Mouse (Mus musculus) G1E (cell line): ENCODE measurements around the gene Tbc1d2. TPM values are rescaled to one million over a fixed set of nuclear protein-coding genes. Genes with fewer than 3 reads are reported as not detected.
A peak's percentile ranks its signal among the peaks of the same experiment; 100 is the strongest.

Experiments used
- ATAC-seq: 2 replicates; pipeline ENCODE4 v1.8.0; 2016; ENCODE audit warnings: mild to moderate bottlenecking; ENCODE audit not compliant: insufficient number of reproducible peaks, poor library complexity, low FRiP score, severe bottlenecking; ENCODE audit errors: extremely low read depth
- DNase-seq: peaks from one replicate; pipeline ENCODE4 v3.0.0; 2012; ENCODE audit warnings: low spot score
- H3K27me3 ChIP-seq: 2 replicates; pipeline ENCODE4 v1.6.1; 2012; ENCODE audit warnings: mild to moderate bottlenecking, low read length, inconsistent platforms; ENCODE audit not compliant: insufficient read depth
- H3K36me3 ChIP-seq: replicated peaks from 2 replicates; pipeline ENCODE3; 2012; ENCODE audit warnings: mild to moderate bottlenecking, inconsistent platforms
- H3K4me1 ChIP-seq: 2 replicates; pipeline ENCODE4 v1.6.1; 2012; ENCODE audit warnings: low read depth, low read length, inconsistent platforms, mixed read lengths; ENCODE audit not compliant: insufficient read depth
- H3K4me3 ChIP-seq: 2 replicates; pipeline ENCODE4 v1.5.1; 2012; ENCODE audit warnings: low read depth, mild to moderate bottlenecking, inconsistent platforms, low read length, moderate library complexity, mixed read lengths
- H3K9me3 ChIP-seq: replicated peaks from 2 replicates; pipeline ENCODE4 v1.6.1; 2012; ENCODE audit warnings: inconsistent platforms
- CTCF ChIP-seq: IDR thresholded peaks from 2 replicates; pipeline ENCODE4 v1.5.1; 2012; ENCODE audit warnings: low read depth, low read length, inconsistent platforms, mixed read lengths
- GATA1 ChIP-seq: IDR thresholded peaks from 2 replicates; pipeline ENCODE4 v1.6.1; 2012; ENCODE audit warnings: borderline replicate concordance, low read length, inconsistent platforms, mixed read lengths
- GATA2 ChIP-seq: IDR thresholded peaks from 2 replicates; pipeline ENCODE4 v1.6.1; 2012; ENCODE audit warnings: low read depth, low read length, inconsistent platforms, borderline replicate concordance
- POLR2AphosphoS5 ChIP-seq: IDR thresholded peaks from 2 replicates; pipeline ENCODE4 v1.6.1; 2012; ENCODE audit warnings: low read depth, low read length, inconsistent platforms; ENCODE audit not compliant: insufficient replicate concordance
- TAL1 ChIP-seq: conservative IDR thresholded peaks from 2 replicates; pipeline ENCODE4 v1.6.1; 2012; ENCODE audit warnings: low read depth, low read length, inconsistent platforms, mixed read lengths
- polyA plus RNA-seq: library from polyadenylated mRNA; stranded (reverse); fragments of >175 nt; gene quantifications from 2 replicates; pipeline ENCODE4 v1.2.3, GENCODE M21; 2012
- total RNA-seq, 2 experiments: library from RNA; stranded (forward) in 1 of 2; stranded (reverse) in 1 of 2; fragments of 200-1000 nt in 1 of 2; fragments of >200 nt in 1 of 2; fragmentation: Nextera tagmentation in 1 of 2; gene quantifications; 2 replicates each; pipeline ENCODE4 v1.2.3; 2014 to 2017

Gene Tbc1d2
- total and polyA plus RNA-seq, 3 experiments, result 0.16 TPM; not detected in 2

DNA sequence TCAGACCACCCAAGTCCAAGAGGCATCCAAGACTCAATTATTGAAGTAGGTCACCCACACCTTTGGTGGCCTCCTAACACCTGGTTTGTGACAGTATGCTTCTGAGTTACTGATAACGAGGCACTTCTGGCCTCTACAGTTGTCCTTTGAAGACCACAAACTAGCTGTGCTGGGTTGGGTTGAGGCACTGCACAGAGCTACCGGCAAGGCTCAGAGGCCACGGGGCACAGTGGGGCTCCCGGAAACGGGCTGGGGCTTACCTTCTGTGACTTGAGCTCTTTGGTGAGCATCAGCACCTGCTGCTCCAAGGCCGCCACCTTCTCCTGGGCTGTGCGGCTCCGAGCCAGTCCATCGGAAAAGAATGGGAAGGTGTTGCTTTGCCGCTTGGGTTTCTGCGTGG lies 21.9 kb downstream of the Tbc1d2 start:
- no peak for ATAC-seq
- TF ChIP-seq GATA2 (no peak), TAL1 (no peak), GATA1 (no peak), CTCF (no peak), POLR2AphosphoS5 (no peak)
- Histone ChIP-seq H3K36me3 (no peaks in the 10 kb centered on the region), H3K27me3 (peaks cover 62% of the 10 kb centered on the region), H3K9me3 (no peaks in the 10 kb centered on the region), H3K4me1 (no peaks in the 10 kb centered on the region), H3K4me3 (no peak overlapping the region)
- DNase-seq, result no peak

DNA sequence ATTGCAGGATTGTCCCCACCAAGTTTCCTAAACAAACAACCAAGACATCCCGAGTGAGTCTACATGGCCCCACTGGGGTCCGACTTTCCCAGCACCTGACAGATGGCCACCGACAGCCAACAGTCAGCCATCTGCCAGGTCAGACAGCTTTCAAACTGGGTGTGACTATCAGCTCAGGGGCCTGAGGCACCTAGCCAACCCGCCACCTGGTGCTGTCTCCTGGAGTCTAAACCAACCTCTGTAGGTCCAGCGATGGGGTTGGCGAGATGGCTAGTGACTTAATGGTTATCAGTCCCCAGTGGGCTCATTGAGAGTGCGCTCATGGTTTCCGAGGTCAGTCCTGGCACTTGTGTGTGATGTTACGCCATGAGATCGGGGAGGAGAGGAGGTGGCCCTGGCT lies 24.9 kb downstream of the Tbc1d2 start:
- H3K9me3 ChIP-seq, result no peaks in the 10 kb centered on the region
- H3K27me3 ChIP-seq, result peaks cover 58% of the 10 kb centered on the region
- H3K4me1 ChIP-seq, result no peaks in the 10 kb centered on the region
- DNase-seq, result no peak
- H3K4me3 ChIP-seq, result no peak overlapping the region
- no peak for TF ChIP-seq GATA2
- TF ChIP-seq TAL1, result no peak
- TF ChIP-seq GATA1, result no peak
- no peak for TF ChIP-seq CTCF
- no peak for TF ChIP-seq POLR2AphosphoS5
- no peaks in the 10 kb centered on the region for H3K36me3 ChIP-seq
- ATAC-seq, result no peak

DNA sequence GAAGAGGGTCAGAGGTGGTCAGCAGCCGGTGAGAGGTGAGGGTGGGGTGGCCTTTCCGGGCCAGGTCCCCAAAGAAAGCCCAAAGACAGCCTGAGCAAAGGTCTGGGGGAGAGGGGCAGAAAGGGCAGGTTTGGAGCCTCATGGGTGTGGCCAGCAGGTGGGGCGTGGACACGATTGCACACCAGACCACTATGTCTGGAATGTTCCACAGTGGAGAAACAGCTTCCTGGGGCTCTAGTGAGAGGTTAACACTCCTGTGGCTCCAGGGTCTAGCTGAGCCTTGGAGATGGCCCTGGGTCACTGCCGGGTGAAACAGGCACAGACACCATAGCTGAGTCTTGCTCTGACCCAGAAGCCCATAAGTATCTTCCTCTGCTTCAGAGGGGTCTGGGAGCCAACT lies 27.0 kb downstream of the Tbc1d2 start:
- ATAC-seq, result no peak
- DNase-seq, result no peak
- H3K27me3 ChIP-seq, result peaks cover 62% of the 10 kb centered on the region
- H3K36me3 ChIP-seq, result no peaks in the 10 kb centered on the region
- H3K9me3 ChIP-seq, result no peaks in the 10 kb centered on the region
- no peak for TF ChIP-seq POLR2AphosphoS5
- no peak for TF ChIP-seq CTCF
- no peak for TF ChIP-seq GATA1
- TF ChIP-seq TAL1, result no peak
- TF ChIP-seq GATA2, result no peak
- H3K4me3 ChIP-seq, result no peak overlapping the region
- H3K4me1 ChIP-seq, result peaks cover 9% of the 10 kb centered on the region

DNA sequence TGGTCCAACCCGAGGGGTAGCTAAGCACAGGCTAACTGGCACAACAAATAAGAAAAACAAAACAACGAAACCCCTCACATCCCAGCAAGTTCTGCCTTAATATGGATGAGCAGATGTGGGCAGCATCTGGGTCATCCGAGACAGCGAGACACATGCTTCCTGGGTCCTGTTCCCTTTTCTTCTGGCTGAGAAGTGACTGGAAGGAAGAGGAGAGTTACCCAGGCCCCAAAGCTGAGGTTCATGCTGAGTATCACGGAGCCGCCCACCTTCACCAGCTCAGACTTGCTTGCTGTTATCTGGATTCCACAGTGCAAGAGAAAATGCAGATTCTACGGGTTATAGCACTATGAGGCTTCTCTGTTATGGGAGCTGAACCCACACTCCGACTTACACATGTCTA lies 29.1 kb downstream of the Tbc1d2 start:
- no peak for TF ChIP-seq POLR2AphosphoS5
- no peak for TF ChIP-seq GATA2
- TF ChIP-seq GATA1, result no peak
- TF ChIP-seq TAL1, result no peak
- no peak for TF ChIP-seq CTCF
- H3K4me3 ChIP-seq, result no peak overlapping the region
- peaks cover 15% of the 10 kb centered on the region for H3K4me1 ChIP-seq
- H3K27me3 ChIP-seq, result peaks cover 61% of the 10 kb centered on the region
- ATAC-seq (no peak), DNase-seq (no peak)
- H3K36me3 ChIP-seq, result no peaks in the 10 kb centered on the region
- no peaks in the 10 kb centered on the region for H3K9me3 ChIP-seq

DNA sequence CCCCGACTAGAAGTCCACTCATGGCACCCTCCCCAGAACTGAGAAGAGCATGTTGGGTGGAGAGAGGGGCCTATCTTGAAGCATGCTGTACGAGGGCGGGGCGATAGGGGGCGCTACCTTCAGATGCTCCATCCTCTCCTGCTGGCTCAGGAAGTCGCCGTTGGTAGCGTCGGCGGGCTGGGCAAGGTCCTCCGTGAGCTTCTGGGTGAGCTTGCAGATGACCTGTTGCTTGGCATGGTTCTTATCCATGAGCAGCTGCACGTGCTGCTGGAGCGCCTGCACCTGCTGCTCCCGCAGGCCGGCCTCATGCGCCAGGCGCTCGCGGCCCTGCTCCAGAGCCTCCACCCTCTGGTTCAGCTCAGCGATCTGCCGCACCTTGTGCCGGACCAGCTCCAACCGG lies 29.7 kb downstream of the Tbc1d2 start:
- no peaks in the 10 kb centered on the region for H3K9me3 ChIP-seq
- H3K27me3 ChIP-seq, result peaks cover 64% of the 10 kb centered on the region
- TF ChIP-seq POLR2AphosphoS5, result no peak
- TF ChIP-seq GATA1, result no peak
- no peak for TF ChIP-seq TAL1
- TF ChIP-seq CTCF, result no peak
- TF ChIP-seq GATA2, result no peak
- H3K4me3 ChIP-seq, result no peak overlapping the region
- peaks cover 17% of the 10 kb centered on the region for H3K4me1 ChIP-seq
- no peaks in the 10 kb centered on the region for H3K36me3 ChIP-seq
- ATAC-seq (no peak), DNase-seq (no peak)

DNA sequence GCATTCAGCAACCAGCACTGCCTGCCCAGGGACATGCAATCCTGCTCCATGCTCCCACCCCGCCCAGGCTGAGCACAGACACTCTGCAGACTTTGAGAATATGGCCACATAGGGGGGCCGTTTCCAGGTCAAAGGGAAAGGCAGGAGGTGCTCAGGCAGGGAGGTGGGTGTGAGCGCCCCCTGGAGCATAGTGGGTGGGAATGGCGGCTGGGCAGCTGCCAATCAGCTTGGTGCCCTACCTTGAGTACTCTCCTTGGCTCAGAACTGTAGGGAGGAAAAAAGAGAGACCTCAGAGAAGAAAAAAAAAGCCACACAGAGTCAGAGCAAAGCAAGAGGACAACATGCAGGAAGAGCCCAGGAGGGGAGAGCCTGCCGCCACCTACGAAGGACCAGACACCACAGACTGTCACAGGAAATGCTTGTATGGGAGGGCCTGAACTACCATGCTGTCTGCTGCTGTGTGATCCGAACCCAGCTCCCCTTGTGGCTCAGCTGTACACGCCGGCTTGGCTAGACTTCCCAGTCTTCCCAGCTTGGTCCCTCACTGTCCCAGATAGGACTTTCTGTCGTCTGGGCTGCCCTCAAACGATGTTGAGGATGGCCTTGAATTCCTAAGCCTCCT lies 31.7 kb downstream of the Tbc1d2 start:
- peak; percentile 54 for DNase-seq
- Histone ChIP-seq H3K4me1 (peaks cover 36% of the 10 kb centered on the region), H3K9me3 (no peaks in the 10 kb centered on the region), H3K27me3 (peaks cover 74% of the 10 kb centered on the region), H3K4me3 (no peak overlapping the region), H3K36me3 (no peaks in the 10 kb centered on the region)
- TF ChIP-seq GATA1 (no peak), CTCF (peak; percentile 20; the same call in 1 of the 2 replicates)
- ATAC-seq, result peak; percentile 37; the same call in 1 of the 2 replicates

DNA sequence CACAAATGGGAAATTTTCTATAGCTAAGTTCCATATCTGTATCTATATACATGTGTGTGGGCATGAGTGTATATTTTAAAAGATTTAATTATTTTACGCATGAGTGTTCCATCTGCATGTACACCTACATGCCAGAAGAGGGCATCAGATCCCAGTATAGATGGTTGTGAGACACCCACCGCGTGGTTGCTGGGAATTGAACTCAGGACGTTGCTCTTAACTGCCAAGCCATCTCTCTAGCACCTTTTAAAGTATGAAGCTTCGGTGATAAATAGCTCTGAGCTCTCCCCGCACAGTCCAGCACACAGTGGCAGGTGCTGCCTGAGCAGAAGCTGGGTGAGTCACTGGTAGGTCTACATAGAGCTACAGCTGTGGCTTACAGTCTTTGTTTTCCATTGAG lies 32.6 kb downstream of the Tbc1d2 start:
- Histone ChIP-seq H3K4me1 (peaks cover 43% of the 10 kb centered on the region), H3K36me3 (no peaks in the 10 kb centered on the region), H3K9me3 (no peaks in the 10 kb centered on the region), H3K27me3 (peaks cover 83% of the 10 kb centered on the region), H3K4me3 (no peak overlapping the region)
- TF ChIP-seq TAL1 (no peak), GATA1 (no peak), POLR2AphosphoS5 (no peak), CTCF (no peak), GATA2 (no peak)
- no peak for DNase-seq
- ATAC-seq, result no peak
